Mouse (Mus musculus) kidney, adult 2 months (tissue): Measurements from ENCODE around the gene Galnt7.

Experiments used
- CTCF ChIP-seq: fragments of 200-500 bp; conservative IDR thresholded peaks from 2 replicates; pipeline ENCODE4 v1.5.1; 2011; ENCODE audit warnings: low read depth, mild to moderate bottlenecking, control low read depth, low read length, moderate library complexity, mixed read lengths; ENCODE audit not compliant: insufficient read depth, insufficient read length
- POLR2A ChIP-seq: fragments of 200-500 bp; IDR thresholded peaks from one replicate; pipeline ENCODE4 v1.6.1; 2011; ENCODE audit warnings: low read depth, low read length, control low read depth

DNA sequence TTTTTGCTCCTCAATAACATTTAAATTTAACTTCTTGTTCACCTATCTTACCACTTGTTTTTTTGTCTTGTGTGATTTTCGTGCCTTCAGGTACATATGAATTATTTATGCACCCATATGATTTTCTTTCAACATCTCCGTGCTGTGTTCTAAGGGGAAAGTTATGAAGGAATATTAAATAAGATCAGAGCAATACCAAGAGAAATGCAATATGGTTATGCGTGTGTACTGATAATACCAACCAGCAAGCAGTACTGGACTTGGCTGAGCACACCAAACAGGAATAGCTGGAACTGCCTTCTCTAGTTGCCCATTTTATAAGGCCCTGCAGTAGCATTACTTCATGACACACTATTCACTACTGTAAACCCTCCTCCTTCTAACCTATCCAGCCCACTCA is 33.0 kb upstream of the Galnt7 start:
- no peak for TF ChIP-seq CTCF
- no peak for TF ChIP-seq POLR2A
